Mouse (Mus musculus) lung, postnatal 25 days (tissue): ENCODE results near the gene Skil.
A peak's percentile ranks its signal among the peaks of the same experiment; 100 is the strongest.

Source experiments
- DNase-seq: peaks from one replicate; pipeline ENCODE4 v3.0.0; 2022; ENCODE audit warnings: low spot score

Skil gene

DNA sequence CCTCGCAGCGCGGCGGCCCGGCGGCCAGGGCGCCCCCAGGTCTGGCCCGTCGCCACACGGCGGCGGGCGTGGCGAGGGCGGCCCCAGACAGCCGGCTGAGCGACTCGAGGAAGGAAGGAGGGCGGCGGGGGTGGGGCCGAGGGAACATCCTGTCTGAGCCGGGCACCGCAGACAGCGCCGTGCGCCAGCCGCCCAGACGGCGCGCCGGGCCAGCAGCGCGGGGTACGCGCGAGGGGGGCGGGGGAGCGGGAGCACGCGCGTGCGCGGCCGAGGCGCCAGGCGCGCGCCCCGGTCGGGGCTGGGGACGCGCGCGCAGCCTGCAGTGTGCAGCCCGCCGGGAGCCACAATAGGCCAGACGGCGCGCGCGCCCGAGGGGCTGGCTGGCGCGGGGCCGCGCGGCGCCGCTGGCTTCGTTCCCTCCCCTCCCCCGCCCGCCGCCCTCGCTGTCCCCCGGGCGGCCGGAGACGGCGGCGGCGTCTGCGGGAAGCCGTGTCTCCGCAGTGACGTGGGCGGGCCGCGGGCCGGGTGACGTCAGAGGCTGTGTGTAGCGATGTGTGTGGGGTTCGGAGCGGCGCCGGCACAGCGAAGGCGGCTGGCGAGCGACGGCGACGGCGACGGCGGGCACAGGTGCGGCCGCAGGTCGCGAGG lies at the start of gene Skil:
Gene Skil, plus strand, starts transcription at position 528 of the 648 bp plus-strand sequence.
- DNase-seq: peak; percentile 96

GRCm38 (mm10) chr3:31047263-31047662 lies 47.6 kb upstream of the Skil start:
- no peak for DNase-seq

- no peak for DNase-seq
Observed at GRCm38 (mm10) chr3:31049087-31049486, 45.8 kb upstream of the Skil start.

GRCm38 (mm10) chr3:31050375-31050774 lies 44.5 kb upstream of the Skil start:
- no peak for DNase-seq

DNA sequence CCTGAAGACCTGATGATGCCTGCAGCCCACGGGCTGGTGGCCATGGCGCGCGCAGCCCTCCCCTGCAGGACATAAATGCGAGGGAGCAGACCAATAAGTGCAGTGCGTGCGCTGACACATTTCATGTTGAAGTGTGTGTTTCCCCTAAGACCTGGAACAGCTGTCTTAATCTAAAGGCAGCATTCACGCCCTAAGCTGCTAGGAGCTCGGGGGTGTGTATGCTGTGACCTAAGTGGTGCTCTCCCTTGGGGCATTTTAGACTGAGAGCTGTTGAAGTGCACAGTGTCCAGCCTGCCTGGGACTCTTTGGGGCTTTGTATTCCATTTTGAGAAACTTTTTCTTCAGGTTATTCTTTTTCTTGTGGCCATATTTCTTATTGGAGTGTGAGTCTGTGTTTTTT lies 43.1 kb upstream of the Skil start:
- DNase-seq: no peak

DNA sequence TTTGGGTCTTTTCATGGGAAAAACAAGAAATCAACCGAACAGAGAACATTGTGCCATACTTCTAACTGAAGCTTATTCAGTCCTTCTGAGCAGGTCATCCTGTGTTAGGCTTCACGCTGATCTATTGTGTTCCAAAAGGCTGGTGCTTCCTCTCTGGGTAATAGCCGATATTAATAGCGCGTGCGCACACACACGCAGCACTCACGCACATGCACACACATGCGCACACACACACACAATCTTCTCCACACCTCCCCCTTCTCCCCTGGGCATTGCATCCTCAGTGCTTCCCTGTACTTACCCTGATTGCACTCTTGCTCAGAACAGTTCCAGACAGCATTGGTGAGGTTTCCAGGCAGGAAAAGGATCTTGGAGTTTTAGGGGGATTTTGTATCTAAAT lies 41.7 kb upstream of the Skil start:
- DNase-seq: no peak

GRCm38 (mm10) chr3:31054888-31055287 lies 40.0 kb upstream of the Skil start:
- no peak for DNase-seq

DNA sequence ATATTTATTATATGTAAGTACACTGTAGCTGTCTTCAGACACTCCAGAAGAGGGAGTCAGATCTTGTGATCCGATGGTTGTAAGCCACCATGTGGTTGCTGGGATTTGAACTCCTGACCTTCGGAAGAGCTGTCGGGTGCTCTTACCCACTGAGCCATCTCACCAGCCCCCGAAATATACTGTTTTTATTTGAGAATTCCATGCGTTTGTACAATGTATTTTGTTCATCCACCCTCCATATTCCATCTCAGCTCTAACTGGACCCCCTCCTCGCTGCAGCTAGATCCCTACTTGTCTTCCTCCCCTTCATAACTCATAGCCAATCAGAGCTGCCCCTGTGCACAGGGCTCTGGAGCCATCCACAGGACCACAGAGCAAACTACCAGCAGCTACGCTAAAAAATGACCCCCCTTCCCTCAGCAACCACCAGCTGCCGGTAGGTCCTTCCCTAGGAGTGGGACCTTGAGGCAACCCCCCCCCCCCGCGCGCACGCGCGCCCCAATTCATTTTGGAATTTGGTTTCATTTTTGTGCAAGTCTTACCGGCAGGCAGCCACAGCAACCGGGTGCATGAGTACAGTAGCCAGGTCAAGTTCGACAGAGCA lies 38.7 kb upstream of the Skil start:
- DNase-seq: peak; percentile 12

DNA sequence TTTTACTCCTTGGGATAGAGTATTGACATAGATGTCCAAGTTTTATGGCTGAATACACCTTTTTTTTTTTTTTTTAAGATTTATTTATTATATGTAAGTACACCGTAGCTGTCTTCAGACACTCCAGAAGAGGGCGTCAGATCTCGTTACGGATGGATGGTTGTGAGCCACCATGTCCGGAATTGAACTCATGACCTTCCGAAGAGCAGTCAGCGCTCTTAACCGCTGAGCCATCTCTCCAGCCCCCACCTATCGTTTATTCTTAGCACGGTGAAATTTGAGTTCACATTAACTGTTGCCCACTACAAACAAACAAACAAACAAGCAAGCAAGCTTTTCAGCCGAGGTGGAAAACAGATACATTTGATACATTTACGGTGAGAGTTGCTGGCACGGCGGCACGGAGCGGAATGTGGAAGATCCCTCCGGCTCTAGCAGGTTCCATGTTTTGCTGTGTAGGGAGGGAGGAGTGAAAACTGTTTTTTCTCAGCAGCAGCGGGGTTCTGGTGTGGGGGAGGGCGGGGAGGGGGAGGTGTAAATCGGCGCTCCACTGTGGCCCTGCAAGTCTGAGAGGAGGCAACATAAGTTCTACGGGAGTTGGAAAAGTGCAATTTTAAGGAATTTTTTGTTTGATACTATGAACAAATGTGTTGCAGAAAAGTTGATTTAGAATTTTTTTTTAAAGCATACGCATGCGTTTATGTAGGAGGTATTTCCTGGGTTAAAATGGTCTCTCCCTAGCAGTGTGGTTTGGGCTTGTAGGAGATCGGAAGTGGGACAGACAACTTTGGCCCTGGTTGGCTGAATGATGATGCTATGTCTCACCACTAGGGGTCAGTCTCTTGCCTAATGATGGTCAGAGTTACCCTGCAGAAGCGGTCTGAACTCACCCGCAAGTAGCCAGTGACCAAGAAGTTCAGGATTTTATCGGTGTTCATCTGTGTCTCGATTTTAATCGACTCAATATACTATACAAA lies 37.9 kb upstream of the Skil start:
- DNase-seq: peak; percentile 94

GRCm38 (mm10) chr3:31060745-31061102 lies 34.1 kb upstream of the Skil start:
- no peak for DNase-seq

DNA sequence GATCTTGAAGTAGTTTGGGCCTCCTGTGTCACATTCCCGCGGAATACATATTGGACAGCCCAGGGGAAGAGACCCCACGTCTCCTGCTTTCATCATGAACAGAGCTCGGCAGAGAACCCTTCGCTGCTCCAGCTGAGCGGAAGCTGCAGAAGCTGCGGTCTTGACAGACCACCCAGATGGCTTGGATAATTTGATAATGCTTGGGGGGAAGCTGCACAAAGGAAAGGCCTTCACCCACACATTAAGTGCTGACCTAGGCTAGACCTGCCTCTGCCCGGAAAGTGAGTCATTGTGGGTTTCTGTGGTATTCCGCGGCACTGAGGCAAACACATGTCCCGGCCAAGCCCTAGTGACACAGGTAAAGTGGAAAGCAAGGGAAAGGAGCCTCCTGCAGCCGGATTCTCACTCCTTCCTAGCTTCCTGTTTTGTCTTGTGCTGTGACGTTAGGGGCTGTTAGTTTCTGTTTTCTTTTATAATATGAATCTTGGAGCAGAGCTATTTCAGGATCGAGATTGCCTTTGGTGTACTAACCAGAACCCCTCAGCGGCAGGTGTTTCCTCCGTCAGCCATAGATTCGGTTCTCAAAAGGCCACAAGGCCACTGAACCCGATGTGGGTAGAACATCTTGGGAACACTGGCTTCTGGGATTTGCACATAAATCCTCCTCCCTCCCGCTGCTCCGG lies 33.6 kb upstream of the Skil start:
- DNase-seq: no peak

GRCm38 (mm10) chr3:31061786-31062120 lies 33.1 kb upstream of the Skil start:
- no peak for DNase-seq

GRCm38 (mm10) chr3:31062325-31062724 lies 32.5 kb upstream of the Skil start:
- no peak for DNase-seq

DNA sequence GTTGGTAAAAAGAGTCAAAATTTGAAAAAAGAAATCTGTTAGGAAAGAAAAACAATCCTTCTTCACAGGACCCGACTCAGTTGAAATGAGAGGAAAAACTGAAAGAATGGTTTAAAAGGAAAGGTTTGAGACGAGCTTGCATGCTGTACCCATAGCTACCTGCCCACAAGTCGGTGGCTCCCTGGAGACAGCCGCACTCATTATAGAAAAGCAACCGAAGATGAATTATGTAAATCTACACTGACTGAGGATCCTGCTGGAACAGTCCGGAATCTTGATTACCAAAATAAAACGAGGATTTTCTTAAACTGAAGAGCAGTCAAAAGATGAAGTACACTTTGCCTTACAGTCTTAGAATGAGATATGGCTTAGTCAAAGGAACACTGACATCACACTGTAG lies 26.4 kb upstream of the Skil start:
- no peak for DNase-seq

DNA sequence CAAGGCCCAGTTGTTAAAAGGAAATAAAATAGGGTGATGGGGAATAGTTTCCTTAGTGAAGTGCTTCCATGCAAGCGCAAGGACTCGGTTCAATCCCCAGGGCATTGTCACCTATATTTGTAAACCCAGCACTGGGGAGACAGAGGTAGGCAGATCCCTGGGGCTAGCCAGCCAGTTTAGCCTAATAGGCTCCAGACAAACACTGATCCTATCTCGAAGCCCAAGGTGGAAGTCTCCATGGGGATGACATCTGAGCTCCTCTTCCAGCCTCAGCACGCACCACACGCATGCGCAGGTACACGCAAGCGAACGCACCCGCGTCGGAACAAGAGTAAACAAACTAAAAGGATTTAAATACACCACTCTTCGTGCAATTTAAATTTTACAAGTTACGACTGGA lies 23.1 kb upstream of the Skil start:
- DNase-seq: no peak

DNA sequence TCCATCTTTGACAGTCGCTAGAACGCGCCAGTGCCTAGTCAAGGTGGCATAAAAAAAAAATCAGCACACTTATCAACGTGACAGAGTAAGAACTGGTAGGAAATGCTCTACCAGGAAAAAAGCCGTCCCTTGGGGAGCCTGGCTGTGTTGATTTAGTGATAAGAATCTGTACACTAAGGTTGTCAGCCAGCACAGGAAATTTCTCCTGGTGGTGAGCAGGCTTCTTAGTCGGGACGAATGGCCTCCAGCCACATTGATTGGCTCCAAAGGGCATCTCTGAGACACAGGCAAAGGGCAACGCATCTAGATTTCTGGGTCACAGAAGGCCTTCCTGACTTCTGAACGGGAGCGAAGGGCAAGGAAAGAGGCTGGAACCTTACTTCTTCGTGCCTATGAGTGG lies 19.1 kb upstream of the Skil start:
- peak; percentile 55 for DNase-seq

GRCm38 (mm10) chr3:31077068-31077703 lies 17.7 kb upstream of the Skil start:
- no peak for DNase-seq

DNA sequence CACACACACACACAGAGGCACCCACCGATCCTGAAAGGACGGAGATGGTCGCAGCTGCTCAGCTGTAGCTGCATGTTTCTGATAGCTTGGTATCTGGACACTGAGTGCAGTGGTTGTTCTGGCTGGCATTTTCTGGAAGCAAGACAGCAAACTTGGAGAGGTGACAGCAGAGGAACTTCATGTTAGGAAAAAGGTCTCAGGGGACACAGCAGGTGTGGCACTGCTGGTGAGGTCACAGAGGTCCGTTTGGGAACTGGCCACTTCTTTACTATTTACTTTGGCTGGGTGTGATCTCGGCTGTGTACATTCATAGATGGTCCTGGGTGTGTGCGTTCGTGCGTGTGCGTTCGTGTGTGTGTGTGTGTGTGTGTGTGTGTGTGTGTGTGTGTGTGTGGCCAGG lies 15.4 kb upstream of the Skil start:
- peak; percentile 56 for DNase-seq

DNA sequence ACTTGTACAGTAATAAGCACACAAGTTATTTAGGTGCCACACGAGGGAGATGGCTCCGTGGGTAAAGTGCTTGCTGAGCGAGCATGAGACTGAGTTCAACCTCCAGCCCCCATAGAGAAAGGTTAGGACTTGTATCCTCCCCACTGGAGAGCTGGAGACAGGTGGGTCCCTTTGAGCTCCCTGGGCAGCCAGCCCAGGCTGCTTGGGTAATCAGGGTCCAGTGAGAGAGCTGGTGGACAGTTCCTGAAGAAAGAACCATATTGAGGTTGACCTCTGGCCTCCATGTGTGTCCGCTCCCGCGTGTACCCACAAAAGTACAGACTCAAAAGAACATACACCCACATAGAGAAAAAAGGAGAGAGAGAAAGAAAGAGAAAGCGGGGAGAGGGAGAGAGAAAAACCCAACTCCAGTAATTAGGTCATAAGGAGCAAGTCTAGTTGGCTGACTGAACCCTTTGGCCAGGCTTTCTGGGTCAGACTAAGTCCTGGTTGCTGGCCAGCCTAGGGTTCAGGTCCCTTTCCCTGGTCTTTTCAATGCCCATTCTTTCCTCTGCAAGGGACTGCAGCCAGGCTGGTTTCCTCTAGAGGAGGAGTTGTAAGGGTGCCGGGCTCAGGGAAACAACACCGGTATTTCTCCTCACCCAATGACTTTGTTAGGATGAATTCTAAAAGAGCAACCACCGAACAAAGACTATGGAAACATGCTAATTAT lies 13.9 kb upstream of the Skil start:
- no peak for DNase-seq

DNA sequence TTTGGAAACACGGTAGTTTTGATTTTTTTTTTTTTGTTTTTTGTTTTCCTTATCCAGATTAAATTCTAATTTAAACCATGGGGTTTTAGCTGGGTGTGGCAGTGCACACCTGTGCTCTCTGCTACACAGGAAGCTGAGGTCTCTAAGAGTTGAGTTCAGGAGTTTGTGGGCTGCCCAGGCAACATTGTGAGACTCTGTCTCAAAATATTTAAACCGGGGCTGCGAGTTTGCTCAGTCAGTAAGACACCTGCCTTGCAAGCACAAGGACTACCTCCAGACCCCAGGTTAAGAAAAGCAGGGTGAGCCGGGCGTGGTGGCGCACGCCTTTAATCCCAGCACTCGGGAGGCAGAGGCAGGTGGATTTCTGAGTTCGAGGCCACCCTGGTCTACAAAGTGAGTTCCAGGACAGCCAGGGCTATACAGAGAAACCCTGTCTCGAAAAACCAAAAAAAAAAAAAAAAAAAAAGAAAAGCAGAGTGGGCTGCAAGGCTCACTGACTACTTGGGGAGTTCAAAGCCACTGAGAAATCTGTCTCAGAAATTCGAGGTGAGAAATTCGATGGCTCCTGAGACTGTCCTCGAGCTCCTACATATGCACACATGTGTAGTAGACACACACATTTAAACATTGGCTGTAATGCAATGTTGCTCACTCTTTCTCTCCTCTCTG lies 11.9 kb upstream of the Skil start:
- DNase-seq: no peak
